Mouse (Mus musculus): ENCODE data around the gene Dpy19l2. TPM values are rescaled to one million over a fixed set of nuclear protein-coding genes. Genes with fewer than 3 reads are reported as not detected.

The Dpy19l2 gene
- total and polyA plus RNA-seq, 2 experiments from 2014 or later: 0.71 to 0.85 TPM

DNA sequence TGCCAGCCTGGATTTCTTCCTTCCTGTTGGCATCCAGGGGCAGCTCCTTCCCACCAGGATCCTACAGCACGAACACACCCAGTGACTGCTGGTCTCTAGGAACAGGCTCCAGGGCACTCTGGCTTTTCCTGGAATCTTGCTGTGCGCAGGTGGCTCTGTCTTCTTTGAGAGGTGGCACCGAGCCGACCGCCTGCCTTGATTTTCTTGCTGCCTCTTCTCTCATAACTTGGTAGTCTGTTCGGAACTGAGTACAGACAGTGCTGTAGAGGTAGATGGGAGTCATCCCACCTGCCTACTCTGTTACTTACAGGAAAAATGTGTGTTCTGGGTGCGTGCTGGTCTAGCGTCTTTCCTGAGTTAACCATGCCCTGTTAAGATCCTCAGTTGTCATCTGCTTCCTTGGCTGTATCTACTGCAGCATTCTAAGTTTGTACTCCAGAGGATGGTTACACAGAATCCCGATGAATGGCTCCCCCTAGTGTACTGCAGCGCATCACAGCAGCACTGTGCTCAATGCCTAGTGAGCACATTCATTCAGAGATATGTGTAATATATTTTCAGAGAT, 179.4 kb downstream of the Dpy19l2 start:
- no peak overlapping the region; the same call in 1 of the 2 replicates for H3K9ac ChIP-seq
- ATAC-seq (peak; percentile 94), DNase-seq (peak; percentile 90)
- 54% methylated on average over 10 of the region's 10 CpGs for WGBS
- H3K4me1 ChIP-seq (ENCODE audit: insufficient read depth): peaks cover 3% of the 10 kb centered on the region
- peak; percentile 96 for TF ChIP-seq CTCF (IDR thresholded peaks at IDR 0.05; ENCODE audit: low read depth)
- H3K36me3 ChIP-seq (ENCODE audit: insufficient read depth): no peaks in the 10 kb centered on the region
- no peak overlapping the region for H3K27ac ChIP-seq (ENCODE audit: low read depth, low read length)
- H3K4me3 ChIP-seq (ENCODE audit: low read depth, low read length): no peak overlapping the region
- no peaks in the 10 kb centered on the region for H3K9me3 ChIP-seq (ENCODE audit: low read length)
- no peaks in the 10 kb centered on the region for H3K27me3 ChIP-seq (ENCODE audit: insufficient read depth, low read length)
- no peak overlapping the region; the same call in 1 of the 2 replicates for H3K4me2 ChIP-seq (ENCODE audit: low read depth)

DNA sequence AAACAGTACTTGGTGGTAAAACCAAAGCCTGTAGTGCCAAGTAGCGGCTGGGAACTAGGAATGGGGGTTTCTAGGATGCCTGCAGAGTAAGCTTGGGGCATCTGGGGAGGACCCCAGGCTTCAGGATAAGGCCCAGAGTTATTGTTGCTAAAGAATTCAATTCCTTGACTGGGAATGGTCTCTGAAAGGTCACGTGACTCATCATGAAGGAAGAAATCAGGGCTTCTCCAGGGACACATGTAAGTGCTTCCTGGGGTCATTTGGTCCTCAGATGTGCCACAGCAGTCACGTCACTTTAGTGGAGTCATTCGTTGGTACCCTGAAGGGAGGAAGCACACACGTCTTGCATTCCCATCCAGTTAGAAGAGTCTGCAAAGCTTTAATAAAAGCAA, 182.0 kb downstream of the Dpy19l2 start:
- H3K4me2 ChIP-seq (ENCODE audit: low read depth): no peak overlapping the region
- ATAC-seq: no peak
- no peak overlapping the region for H3K9ac ChIP-seq
- no peaks in the 10 kb centered on the region for H3K36me3 ChIP-seq (ENCODE audit: insufficient read depth)
- no peaks in the 10 kb centered on the region for H3K9me3 ChIP-seq (ENCODE audit: low read length)
- no peak overlapping the region for H3K27ac ChIP-seq (ENCODE audit: low read depth, low read length)
- WGBS: 73% methylated on average over 5 of the region's 5 CpGs
- H3K4me1 ChIP-seq (ENCODE audit: insufficient read depth): peaks cover 3% of the 10 kb centered on the region
- H3K4me3 ChIP-seq (ENCODE audit: low read depth, low read length): no peak overlapping the region
- TF ChIP-seq CTCF (IDR thresholded peaks at IDR 0.05; ENCODE audit: low read depth): no peak
- DNase-seq: no peak
- H3K27me3 ChIP-seq (ENCODE audit: insufficient read depth, low read length): no peaks in the 10 kb centered on the region

DNA sequence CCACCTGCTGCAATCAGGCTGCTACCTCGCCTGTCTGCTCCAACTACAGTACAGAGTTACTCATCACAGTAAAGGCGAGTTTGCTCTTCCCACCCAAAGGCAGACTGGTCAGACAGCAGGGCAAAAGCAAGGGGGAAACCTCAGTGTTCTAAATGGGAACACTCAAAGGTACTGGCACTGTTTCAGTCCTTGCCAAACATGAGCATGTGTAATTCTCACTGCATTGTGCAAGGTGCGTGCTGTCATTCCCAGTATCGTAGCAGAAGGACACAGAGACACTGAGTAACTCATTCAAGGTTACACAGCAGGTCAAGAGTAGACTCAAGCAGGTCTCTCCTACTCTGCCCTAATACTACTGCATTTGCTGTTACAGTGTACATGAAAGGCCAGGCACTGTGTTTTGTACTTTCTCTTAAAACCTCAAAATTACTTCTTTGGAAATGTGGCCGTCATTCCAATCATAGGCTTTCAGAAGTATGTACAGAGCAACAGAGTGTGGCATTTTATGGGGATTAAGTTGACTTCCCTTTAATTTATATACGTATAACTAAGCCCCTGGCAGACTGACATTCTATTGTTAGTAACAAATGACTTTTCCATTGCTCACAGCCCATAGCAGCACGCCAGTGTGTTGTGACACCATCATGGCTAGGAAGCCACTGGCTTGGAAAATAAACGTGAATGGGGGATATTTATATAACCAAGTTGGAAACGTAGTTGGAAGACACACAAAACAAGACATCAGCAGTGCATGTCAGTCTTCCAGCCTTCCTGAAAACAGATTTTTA, 182.6 kb downstream of the Dpy19l2 start:
- H3K9me3 ChIP-seq (ENCODE audit: low read length): no peaks in the 10 kb centered on the region
- H3K27me3 ChIP-seq (ENCODE audit: insufficient read depth, low read length): no peaks in the 10 kb centered on the region
- peaks cover 3% of the 10 kb centered on the region for H3K4me1 ChIP-seq (ENCODE audit: insufficient read depth)
- DNase-seq (no peak), ATAC-seq (no peak)
- no peaks in the 10 kb centered on the region for H3K36me3 ChIP-seq (ENCODE audit: insufficient read depth)
- H3K4me2 ChIP-seq (ENCODE audit: low read depth): no peak overlapping the region
- no peak for TF ChIP-seq CTCF (IDR thresholded peaks at IDR 0.05; ENCODE audit: low read depth)
- H3K9ac ChIP-seq: no peak overlapping the region
- WGBS: 64% methylated on average over 9 of the region's 9 CpGs
- no peak overlapping the region for H3K27ac ChIP-seq (ENCODE audit: low read depth, low read length)
- H3K4me3 ChIP-seq (ENCODE audit: low read depth, low read length): no peak overlapping the region

DNA sequence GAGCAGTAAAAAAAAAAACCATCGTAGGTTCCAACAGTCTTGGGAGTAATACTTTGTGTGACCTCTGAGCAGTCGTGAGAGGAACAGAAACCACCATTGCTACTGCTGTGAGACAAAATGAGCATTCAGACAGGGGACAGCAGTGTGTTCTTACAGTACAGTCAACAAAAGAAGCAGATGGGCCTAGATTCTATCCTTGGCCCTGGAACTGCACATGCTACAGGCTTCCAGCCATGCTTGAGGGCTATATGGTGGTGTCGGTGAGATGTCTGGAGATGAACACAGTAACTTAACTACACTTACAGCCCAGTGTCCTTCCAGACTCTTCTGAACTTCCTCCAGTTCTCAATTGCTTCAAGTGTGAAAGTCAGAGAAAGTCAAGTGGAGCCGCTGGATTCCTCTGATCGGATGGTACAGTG, 184.0 kb downstream of the Dpy19l2 start:
- peaks cover 3% of the 10 kb centered on the region for H3K4me1 ChIP-seq (ENCODE audit: insufficient read depth)
- H3K4me3 ChIP-seq (ENCODE audit: low read depth, low read length): no peak overlapping the region
- H3K27me3 ChIP-seq (ENCODE audit: insufficient read depth, low read length): no peaks in the 10 kb centered on the region
- H3K9me3 ChIP-seq (ENCODE audit: low read length): no peaks in the 10 kb centered on the region
- DNase-seq (no peak), ATAC-seq (no peak)
- no peak overlapping the region for H3K4me2 ChIP-seq (ENCODE audit: low read depth)
- no peak overlapping the region for H3K9ac ChIP-seq
- no peaks in the 10 kb centered on the region for H3K36me3 ChIP-seq (ENCODE audit: insufficient read depth)
- H3K27ac ChIP-seq (ENCODE audit: low read depth, low read length): no peak overlapping the region
- WGBS: 89% methylated on average over 5 of the region's 5 CpGs
- TF ChIP-seq CTCF (IDR thresholded peaks at IDR 0.05; ENCODE audit: low read depth): no peak

DNA sequence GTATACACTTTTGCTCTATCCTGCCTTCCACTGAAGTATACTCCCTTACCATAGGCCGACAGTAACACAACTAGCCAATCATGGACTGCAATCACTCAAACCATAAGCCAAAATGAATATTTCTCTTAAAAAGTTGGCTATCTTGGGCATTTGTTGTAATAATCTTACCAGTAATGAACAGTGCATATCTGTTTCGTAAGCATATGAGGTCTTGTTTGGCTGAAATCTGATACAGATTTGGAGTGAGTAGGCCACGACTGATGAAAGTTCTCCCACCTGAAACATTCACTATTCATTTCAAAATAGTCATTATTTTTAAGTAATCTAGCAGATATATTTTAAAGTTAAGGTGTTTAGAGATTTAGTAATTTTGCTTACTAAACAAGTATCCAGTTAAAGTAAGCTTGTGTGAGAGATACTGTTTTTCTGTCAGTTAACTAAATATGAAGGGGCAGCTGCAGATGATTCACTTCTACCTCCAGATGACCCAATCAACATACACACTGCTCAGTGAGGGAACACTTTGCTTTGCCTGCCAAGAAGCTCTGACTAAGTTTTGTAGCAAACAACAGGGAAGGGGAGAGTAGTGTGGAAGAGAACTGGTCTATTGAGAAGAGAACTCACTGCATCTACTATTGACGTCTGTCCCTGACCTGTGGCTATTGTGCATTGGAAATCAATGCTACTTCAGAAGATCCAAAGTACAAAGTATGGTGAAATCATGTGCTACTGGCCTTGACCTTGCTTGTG, 184.5 kb downstream of the Dpy19l2 start:
- no peak overlapping the region for H3K4me3 ChIP-seq (ENCODE audit: low read depth, low read length)
- no peak for TF ChIP-seq CTCF (IDR thresholded peaks at IDR 0.05; ENCODE audit: low read depth)
- no peaks in the 10 kb centered on the region for H3K9me3 ChIP-seq (ENCODE audit: low read length)
- H3K27ac ChIP-seq (ENCODE audit: low read depth, low read length): no peak overlapping the region
- H3K4me1 ChIP-seq (ENCODE audit: insufficient read depth): peaks cover 1% of the 10 kb centered on the region
- DNase-seq: no peak
- H3K9ac ChIP-seq: no peak overlapping the region
- no peaks in the 10 kb centered on the region for H3K27me3 ChIP-seq (ENCODE audit: insufficient read depth, low read length)
- ATAC-seq: no peak
- WGBS: 90% methylated on average over 4 of the region's 4 CpGs
- no peaks in the 10 kb centered on the region for H3K36me3 ChIP-seq (ENCODE audit: insufficient read depth)
- no peak overlapping the region for H3K4me2 ChIP-seq (ENCODE audit: low read depth)

DNA sequence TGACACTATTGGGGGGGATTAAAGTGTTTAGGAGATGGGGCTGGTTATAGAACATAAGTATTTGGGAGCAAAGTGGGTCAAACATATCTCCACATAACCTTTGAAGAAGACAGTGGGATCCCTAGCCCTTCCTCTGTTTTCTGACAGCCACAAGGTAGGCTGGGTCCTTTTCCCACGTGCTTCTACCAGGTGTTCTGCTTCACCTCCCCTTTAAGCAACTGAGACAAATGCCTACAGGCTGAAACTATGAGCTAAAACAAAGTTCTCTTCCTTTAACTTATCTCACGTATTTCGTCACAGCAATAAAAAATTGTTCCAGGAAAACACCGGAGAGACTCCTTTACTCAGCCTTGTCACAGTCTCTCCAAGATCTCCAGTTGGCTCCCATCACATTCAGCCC, 187.2 kb downstream of the Dpy19l2 start:
- no peak overlapping the region for H3K4me3 ChIP-seq (ENCODE audit: low read depth, low read length)
- TF ChIP-seq CTCF (IDR thresholded peaks at IDR 0.05; ENCODE audit: low read depth): no peak
- no peaks in the 10 kb centered on the region for H3K27me3 ChIP-seq (ENCODE audit: insufficient read depth, low read length)
- 94% methylated on average over 4 of the region's 4 CpGs for WGBS
- no peak for DNase-seq
- no peaks in the 10 kb centered on the region for H3K9me3 ChIP-seq (ENCODE audit: low read length)
- no peak overlapping the region for H3K4me2 ChIP-seq (ENCODE audit: low read depth)
- H3K27ac ChIP-seq (ENCODE audit: low read depth, low read length): no peak overlapping the region
- no peaks in the 10 kb centered on the region for H3K36me3 ChIP-seq (ENCODE audit: insufficient read depth)
- no peak for ATAC-seq
- H3K4me1 ChIP-seq (ENCODE audit: insufficient read depth): no peaks in the 10 kb centered on the region
- no peak overlapping the region for H3K9ac ChIP-seq

Other genes with a start within 250 kb of the Dpy19l2 start
- 53.1 and 71.5 TPM in 2 replicates for gene Dpy19l1, start 193.2 kb downstream of the Dpy19l2 start, total RNA-seq (2014; rRNA removed)
- 18.7 and 20.1 TPM in 2 replicates for gene Dpy19l1, start 193.2 kb downstream of the Dpy19l2 start, polyA plus RNA-seq (2015; fragmentation: Nextera tagmentation; extraction: Ambion mirVana)
- gene Cypt4, start 71.1 kb downstream of the Dpy19l2 start, total RNA-seq (2014; rRNA removed): not detected in 2 replicates
- not detected in 2 replicates for gene Cypt4, start 71.1 kb downstream of the Dpy19l2 start, polyA plus RNA-seq (2015; fragmentation: Nextera tagmentation; extraction: Ambion mirVana)
- 0.05 TPM in 1 of 2 replicates, not detected in the other for gene Tbx20, start 78.0 kb upstream of the Dpy19l2 start, total RNA-seq (2014; rRNA removed)
- gene Tbx20, start 78.0 kb upstream of the Dpy19l2 start, polyA plus RNA-seq (2015; fragmentation: Nextera tagmentation; extraction: Ambion mirVana): not detected in 2 replicates